Mouse (Mus musculus) brain, embryonic 14.5 days (tissue): ENCODE data around the gene Qrfpr. TPM values are rescaled to one million over a fixed set of nuclear protein-coding genes. Genes with fewer than 3 reads are reported as not detected.

Source experiments
- DNase-seq: peaks from one replicate; pipeline ENCODE4 v3.0.0-alpha.2; 2011; ENCODE audit warnings: low read depth
- CTCF ChIP-seq: fragments of 200-500 bp; IDR thresholded peaks from 2 replicates; pipeline ENCODE4 v1.5.1; 2012; ENCODE audit warnings: inconsistent platforms, mild to moderate bottlenecking, moderate library complexity, borderline replicate concordance; ENCODE audit not compliant: insufficient read depth, insufficient read length; ENCODE audit errors: extremely low read depth
- POLR2A ChIP-seq: fragments of 200-500 bp; IDR thresholded peaks from 2 replicates; pipeline ENCODE4 v1.6.1; 2012; ENCODE audit warnings: mild to moderate bottlenecking, inconsistent platforms, borderline replicate concordance; ENCODE audit not compliant: poor library complexity, insufficient read depth, insufficient read length, severe bottlenecking; ENCODE audit errors: extremely low read depth
- polyA plus RNA-seq: library from polyadenylated mRNA; depleted of rRNA; stranded (reverse); fragments of >200 nt; gene quantifications from 2 replicates; pipeline ENCODE4 v1.2.3, GENCODE M21; 2012; rRNA removed

Gene Qrfpr
- polyA plus RNA-seq, 1 experiment = 1.4 TPM

DNA sequence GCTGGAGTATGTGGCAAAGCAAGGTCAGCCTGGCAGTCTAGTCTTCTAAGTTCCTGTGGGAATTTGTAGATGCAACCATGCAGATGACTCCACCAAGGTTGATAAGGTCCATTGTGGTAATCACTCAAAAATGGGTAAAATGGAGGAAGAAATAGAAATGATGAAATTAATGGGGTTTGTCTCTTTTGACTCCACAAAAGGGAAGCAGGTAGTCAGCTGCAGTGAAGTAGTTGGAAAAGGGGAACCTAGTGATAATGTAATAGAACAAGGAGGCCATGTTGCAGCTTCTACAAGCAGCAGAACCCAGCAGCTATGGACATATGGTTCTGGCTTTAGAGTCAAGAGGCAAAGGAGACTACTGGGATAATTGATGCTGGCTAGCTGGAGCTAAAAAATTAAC lies 86.0 kb downstream of the Qrfpr start:
- TF ChIP-seq CTCF = no peak
- TF ChIP-seq POLR2A = no peak
- DNase-seq = no peak

Other genes starting within 250 kb of the Qrfpr start
- gene Mccc1, start 221.6 kb downstream of the Qrfpr start, polyA plus RNA-seq = 20.5 and 21.2 TPM in 2 replicates
- not detected in 2 replicates for gene Ccdc144b, start 168.8 kb downstream of the Qrfpr start, polyA plus RNA-seq
- 45.6 and 48.5 TPM in 2 replicates for gene Acad9, start 156.3 kb downstream of the Qrfpr start, polyA plus RNA-seq
- 3.9 and 7.5 TPM in 2 replicates for gene D3Ertd254e, start 71.3 kb downstream of the Qrfpr start, polyA plus RNA-seq